ENCODE assay signal across 8 mouse cellular contexts in genomic region chr10:24835702-24836342, GRCm38 (mm10). TPM values are rescaled to one million over a fixed set of nuclear protein-coding genes. Genes with fewer than 3 reads are reported as not detected.
DNase-seq lines count a peak whose midpoint lies in the region; ATAC-seq and TF ChIP-seq lines count a peak whose summit lies in the region.

No protein-coding gene starts in this region.

- TF ChIP-seq POLR2A in brain, embryonic 14.5 days (IDR thresholded peaks at IDR 0.05; ENCODE audit: borderline replicate concordance, extremely low read depth, insufficient read depth, insufficient read length, poor library complexity, severe bottlenecking), result no peak

- H3K9ac ChIP-seq in forebrain, embryonic 11.5 days (ENCODE audit: low read length), result peak overlapping the region; percentile 52
- peak overlapping the region; percentile 49 for H3K9ac ChIP-seq in intestine, embryonic 16.5 days (ENCODE audit: low read depth, low read length)
- H3K9ac ChIP-seq in midbrain, embryonic 11.5 days (ENCODE audit: low read length), result peak overlapping the region; percentile 56

- H3K4me2 ChIP-seq in forebrain, embryonic 11.5 days (ENCODE audit: low read depth, low read length, severe bottlenecking), result peak overlapping the region; percentile 44; the same call in 1 of the 2 replicates
- H3K4me2 ChIP-seq in intestine, embryonic 16.5 days (ENCODE audit: low read depth, low read length), result peak overlapping the region; percentile 44
- peak overlapping the region; percentile 46 for H3K4me2 ChIP-seq in midbrain, embryonic 11.5 days

- ATAC-seq in forebrain, embryonic 11.5 days (replicated peaks; ENCODE audit: low FRiP score), result peak; percentile 83
- peak; percentile 70 for ATAC-seq in intestine, embryonic 16.5 days
- peak; percentile 89 for ATAC-seq in midbrain, embryonic 11.5 days (ENCODE audit: low FRiP score)
- no peak for ATAC-seq in inflammation-experienced regulatory T-cells, adult 6 months

- H3K36me3 ChIP-seq in forebrain, embryonic 11.5 days (ENCODE audit: control insufficient read depth, insufficient read depth, low read length), result no peaks in the 10 kb centered on the region
- no peaks in the 10 kb centered on the region for H3K36me3 ChIP-seq in intestine, embryonic 16.5 days (ENCODE audit: control insufficient read depth, insufficient read depth, low read length)
- no peaks in the 10 kb centered on the region for H3K36me3 ChIP-seq in midbrain, embryonic 11.5 days (ENCODE audit: control insufficient read depth, insufficient read depth, low read length)

- no peak for TF ChIP-seq CTCF in brain, embryonic 14.5 days (IDR thresholded peaks at IDR 0.05; ENCODE audit: borderline replicate concordance, extremely low read depth, insufficient read depth, insufficient read length)

- no peaks in the 10 kb centered on the region for H3K27me3 ChIP-seq in forebrain, embryonic 11.5 days (ENCODE audit: control insufficient read depth, insufficient read depth, low read length)
- H3K27me3 ChIP-seq in intestine, embryonic 16.5 days (replicated peaks; ENCODE audit: control insufficient read depth, insufficient read depth, low read length), result no peaks in the 10 kb centered on the region
- no peaks in the 10 kb centered on the region for H3K27me3 ChIP-seq in midbrain, embryonic 11.5 days (ENCODE audit: control insufficient read depth, insufficient read depth, low read length)

- H3K4me1 ChIP-seq in forebrain, embryonic 11.5 days (replicated peaks; ENCODE audit: control insufficient read depth, insufficient read depth, low read length), result peaks cover 9% of the 10 kb centered on the region
- H3K4me1 ChIP-seq in intestine, embryonic 16.5 days (ENCODE audit: control insufficient read depth, insufficient read depth, low read length), result peaks cover 14% of the 10 kb centered on the region
- peaks cover 21% of the 10 kb centered on the region for H3K4me1 ChIP-seq in midbrain, embryonic 11.5 days (ENCODE audit: control insufficient read depth, insufficient read depth, low read length)

- peak overlapping the region; percentile 7; the same call in 1 of the 2 replicates for H3K4me3 ChIP-seq in forebrain, embryonic 11.5 days (ENCODE audit: low read depth, low read length)
- H3K4me3 ChIP-seq in intestine, embryonic 16.5 days (ENCODE audit: low read length), result peak overlapping the region; percentile 31
- H3K4me3 ChIP-seq in midbrain, embryonic 11.5 days (ENCODE audit: low read depth, low read length), result peak overlapping the region; percentile 11; the same call in 1 of the 2 replicates

- 8% methylated on average over 12 of the region's 12 CpGs for WGBS in forebrain, embryonic 11.5 days
- WGBS in intestine, embryonic 16.5 days, result 20% methylated on average over 12 of the region's 12 CpGs
- WGBS in midbrain, embryonic 11.5 days, result 15% methylated on average over 12 of the region's 12 CpGs

- peak; percentile 75 for DNase-seq in brain, embryonic 14.5 days (ENCODE audit: low read depth)
- DNase-seq in forebrain, embryonic 11.5 days (ENCODE audit: low spot score), result peak; percentile 54
- peak; percentile 94 for DNase-seq in midbrain, embryonic 11.5 days (ENCODE audit: low spot score, missing footprints)
- no peak for DNase-seq in adrenal gland, adult 18-20 months (ENCODE audit: low spot score in 2 of 2)
- DNase-seq in right cerebral cortex, postnatal 36 days (ENCODE audit: low spot score in 2 of 2), result no peak
- DNase-seq in right cerebral cortex, postnatal 14 days, result no peak

- no peaks in the 10 kb centered on the region for H3K9me3 ChIP-seq in forebrain, embryonic 11.5 days (ENCODE audit: control insufficient read depth, low read length)
- H3K9me3 ChIP-seq in intestine, embryonic 16.5 days (ENCODE audit: control insufficient read depth, low read length), result no peaks in the 10 kb centered on the region
- no peaks in the 10 kb centered on the region for H3K9me3 ChIP-seq in midbrain, embryonic 11.5 days (ENCODE audit: control insufficient read depth, low read length)

- no peak overlapping the region for H3K27ac ChIP-seq in forebrain, embryonic 11.5 days (ENCODE audit: low read depth, low read length)
- peak overlapping the region; percentile 59 for H3K27ac ChIP-seq in intestine, embryonic 16.5 days (ENCODE audit: low read length)
- H3K27ac ChIP-seq in midbrain, embryonic 11.5 days (ENCODE audit: low read depth, low read length), result peak overlapping the region; percentile 59

RNA-seq across cellular contexts. Expression of gene Enpp3, which starts 6.8 kb away (rescaled TPM):
- 1.7 and 2.7 TPM in 2 replicates for polyA plus RNA-seq in brain, embryonic 14.5 days (2012; rRNA removed)
- polyA plus RNA-seq in forebrain, embryonic 11.5 days (2014; fragmentation: Nextera tagmentation; extraction: Ambion mirVana), result 4.1 and 6.4 TPM in 2 replicates
- polyA plus RNA-seq in intestine, embryonic 16.5 days (2015; fragmentation: Nextera tagmentation; extraction: Ambion mirVana), result 25.1 and 38.5 TPM in 2 replicates
- polyA plus RNA-seq in midbrain, embryonic 11.5 days (2014; fragmentation: Nextera tagmentation; extraction: Ambion mirVana), result 8.1 and 8.9 TPM in 2 replicates
- polyA plus RNA-seq in inflammation-experienced regulatory T-cells, adult 6 months (2017; shearing (Covaris generic)), result not detected
- total RNA-seq in adrenal gland, adult 18-20 months (2021), result 1 to 10 TPM in 1 of 2 experiments, under 1 TPM in 1; 0.96 to 2.5 TPM

RNA-seq across cellular contexts. Expression of gene Med23, which starts 34.0 kb away (rescaled TPM):
- 51.8 and 56.1 TPM in 2 replicates for polyA plus RNA-seq in brain, embryonic 14.5 days (2012; rRNA removed)
- 33.4 and 33.5 TPM in 2 replicates for polyA plus RNA-seq in forebrain, embryonic 11.5 days (2014; fragmentation: Nextera tagmentation; extraction: Ambion mirVana)
- polyA plus RNA-seq in intestine, embryonic 16.5 days (2015; fragmentation: Nextera tagmentation; extraction: Ambion mirVana), result 14.6 and 15.7 TPM in 2 replicates
- polyA plus RNA-seq in midbrain, embryonic 11.5 days (2014; fragmentation: Nextera tagmentation; extraction: Ambion mirVana), result 31.2 TPM in 2 replicates
- 10 to 100 TPM; 15.5 to 28.2 (median 22.9) TPM for polyA plus RNA-seq in inflammation-experienced regulatory T-cells, adult 6 months (2017; shearing (Covaris generic))
- 10 to 100 TPM; 17.3 to 23.4 TPM for total RNA-seq in adrenal gland, adult 18-20 months (2021)

Comparison
In these comparisons a context has a peak if more than half of its experiments do, and no peak if none do; other contexts are left out.
1. DNase-seq: peak in brain, embryonic 14.5 days (single experiment), forebrain, embryonic 11.5 days (single experiment) and midbrain, embryonic 11.5 days (single experiment); none in adrenal gland, adult 18-20 months (0 of 2), right cerebral cortex, postnatal 36 days (0 of 2) and right cerebral cortex, postnatal 14 days (single experiment).
2. Peak in every context shown above with its lines, with median percentiles within 50 percentile points of each other: H3K4me2 ChIP-seq, H3K4me3 ChIP-seq and H3K9ac ChIP-seq.